Mouse (Mus musculus) C2C12 (cell line): Measurements from ENCODE around the gene Senp3. TPM values are rescaled to one million over a fixed set of nuclear protein-coding genes. Genes with fewer than 3 reads are reported as not detected.
A peak's percentile ranks its signal among the peaks of the same experiment; 100 is the strongest.

Experiments used
- H3K27me3 ChIP-seq: one replicate; pipeline ENCODE4 v1.6.1; 2011; ENCODE audit not compliant: control insufficient read depth, insufficient read depth, insufficient read length
- H3K36me3 ChIP-seq: one replicate; pipeline ENCODE4 v1.6.1; 2011; ENCODE audit not compliant: control insufficient read depth, insufficient read depth
- H3K4me3 ChIP-seq: one replicate; pipeline ENCODE4 v1.5.1; 2011; ENCODE audit warnings: mild to moderate bottlenecking, control low read depth; ENCODE audit not compliant: poor library complexity, insufficient read depth, severe bottlenecking
- H3K79me2 ChIP-seq: one replicate; pipeline ENCODE4 v1.6.1; 2011; ENCODE audit not compliant: control insufficient read depth, insufficient read depth
- H3K79me3 ChIP-seq: one replicate; pipeline ENCODE4 v1.6.1; 2011; ENCODE audit warnings: low read depth, control low read depth
- H3ac ChIP-seq: one replicate; pipeline ENCODE3; 2011; ENCODE audit warnings: low read depth; ENCODE audit not compliant: control insufficient read depth, insufficient read length
- CEBPB ChIP-seq: IDR thresholded peaks from one replicate; pipeline ENCODE4 v1.6.1; 2011; ENCODE audit warnings: low read depth, mild to moderate bottlenecking, control low read depth, moderate library complexity
- CTCF ChIP-seq: IDR thresholded peaks from one replicate; pipeline ENCODE4 v1.5.1; 2011; ENCODE audit not compliant: control insufficient read depth, insufficient read depth, insufficient read length
- FOSL1 ChIP-seq: IDR thresholded peaks from one replicate; pipeline ENCODE4 v1.8.0; 2011; ENCODE audit warnings: mild to moderate bottlenecking, low read length; ENCODE audit not compliant: poor library complexity, insufficient read depth, severe bottlenecking
- MAX ChIP-seq: IDR thresholded peaks from one replicate; pipeline ENCODE4 v1.6.1; 2011; ENCODE audit warnings: mild to moderate bottlenecking, control low read depth
- MYOD1 ChIP-seq: IDR thresholded peaks from one replicate; pipeline ENCODE4 v1.6.1; 2011; ENCODE audit warnings: low read depth; ENCODE audit not compliant: control insufficient read depth, insufficient read length
- MYOG ChIP-seq: IDR thresholded peaks from one replicate; pipeline ENCODE4 v1.6.1; 2011; ENCODE audit not compliant: control insufficient read depth, insufficient read length; ENCODE audit errors: extremely low read depth
- USF1 ChIP-seq: IDR thresholded peaks from one replicate; pipeline ENCODE4 v1.6.1; 2011; ENCODE audit warnings: low read depth, mild to moderate bottlenecking, control low read depth, moderate library complexity
- polyA plus RNA-seq: library from polyadenylated mRNA; unstranded; fragments of >200 nt; fragmentation: generic; extraction: Trizol; gene quantifications from one replicate; pipeline ENCODE4 v1.2.1, GENCODE M21; 2012; ENCODE audit warnings: missing spikeins

The Senp3 gene
- polyA plus RNA-seq, 1 experiment, result 89.0 TPM

DNA sequence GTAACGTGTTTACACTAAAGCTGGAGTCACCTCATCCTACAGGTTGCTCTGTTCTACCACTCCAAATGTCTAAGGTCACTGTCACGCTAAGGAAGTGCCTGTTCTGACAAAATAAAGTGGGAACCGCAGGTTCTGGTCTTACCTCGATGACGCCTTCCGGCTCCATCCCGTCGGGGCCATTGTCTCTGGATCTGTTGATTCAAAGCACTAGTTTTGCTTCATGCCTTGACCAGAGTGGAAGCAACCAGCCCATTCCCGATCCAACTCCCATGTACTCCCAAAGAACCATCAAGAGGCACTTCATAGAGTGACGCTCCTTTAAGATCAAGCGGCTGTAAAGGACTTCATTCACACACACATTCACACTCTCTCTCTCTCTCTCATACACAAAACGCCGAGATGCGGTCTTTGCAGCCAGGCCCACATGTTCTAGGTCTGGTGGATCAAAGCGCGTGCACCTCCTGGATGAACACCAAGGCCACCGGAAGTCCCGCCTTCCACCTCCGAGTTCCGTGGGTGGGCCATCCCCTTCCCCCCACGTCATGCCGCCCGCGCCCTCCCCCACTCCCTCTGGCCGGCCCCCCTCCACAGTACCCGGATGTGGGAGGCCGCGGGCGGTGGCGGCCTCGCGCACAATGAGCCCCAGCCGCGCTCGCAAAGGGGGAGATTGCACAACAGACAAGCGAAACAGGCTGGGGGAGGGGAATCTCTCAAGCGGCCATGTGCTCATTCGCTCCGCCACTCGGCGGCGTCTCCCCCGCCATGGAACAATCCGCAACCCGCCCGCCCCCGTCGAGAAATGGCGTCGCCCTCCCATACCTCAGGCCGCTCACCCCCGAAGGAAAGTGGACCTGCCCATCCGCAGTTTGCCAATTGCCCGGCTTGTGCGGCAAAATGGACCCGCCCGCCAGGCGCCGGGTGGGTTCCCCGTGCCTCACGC lies 10.8 kb downstream of the Senp3 start:
- Histone ChIP-seq H3ac (peak overlapping the region; percentile 99), H3K79me3 (peaks cover 45% of the 10 kb centered on the region), H3K27me3 (no peaks in the 10 kb centered on the region), H3K4me3 (peak overlapping the region; percentile 100), H3K36me3 (peaks cover 77% of the 10 kb centered on the region), H3K79me2 (peaks cover 62% of the 10 kb centered on the region)
- TF ChIP-seq MAX (peak; percentile 76), CEBPB (peak; percentile 96), USF1 (no peak)

DNA sequence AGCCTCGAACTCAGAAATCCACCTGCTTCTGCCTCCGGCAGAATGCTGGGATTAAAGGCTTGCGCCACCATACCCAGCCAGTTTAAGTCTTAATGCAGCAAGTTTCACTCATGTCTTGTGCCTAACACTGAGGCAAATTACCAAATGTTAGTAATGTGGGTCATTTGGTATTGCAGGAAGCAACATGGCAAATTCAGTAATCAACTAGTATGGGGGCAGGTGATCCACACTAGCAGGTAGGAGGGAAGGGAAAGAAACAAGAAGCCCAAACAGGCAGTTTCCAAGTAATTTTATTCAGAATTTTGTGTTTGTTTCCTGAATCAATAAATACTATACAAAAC lies 15.2 kb downstream of the Senp3 start:
- peaks cover 47% of the 10 kb centered on the region for H3K79me2 ChIP-seq
- H3K36me3 ChIP-seq, result peaks cover 62% of the 10 kb centered on the region
- H3K27me3 ChIP-seq, result no peaks in the 10 kb centered on the region
- H3ac ChIP-seq, result no peak overlapping the region
- peaks cover 40% of the 10 kb centered on the region for H3K79me3 ChIP-seq
- no peak for TF ChIP-seq MYOD1
- no peak for TF ChIP-seq USF1
- TF ChIP-seq CEBPB, result no peak
- no peak for TF ChIP-seq MAX
- TF ChIP-seq FOSL1, result no peak
- H3K4me3 ChIP-seq, result no peak overlapping the region

DNA sequence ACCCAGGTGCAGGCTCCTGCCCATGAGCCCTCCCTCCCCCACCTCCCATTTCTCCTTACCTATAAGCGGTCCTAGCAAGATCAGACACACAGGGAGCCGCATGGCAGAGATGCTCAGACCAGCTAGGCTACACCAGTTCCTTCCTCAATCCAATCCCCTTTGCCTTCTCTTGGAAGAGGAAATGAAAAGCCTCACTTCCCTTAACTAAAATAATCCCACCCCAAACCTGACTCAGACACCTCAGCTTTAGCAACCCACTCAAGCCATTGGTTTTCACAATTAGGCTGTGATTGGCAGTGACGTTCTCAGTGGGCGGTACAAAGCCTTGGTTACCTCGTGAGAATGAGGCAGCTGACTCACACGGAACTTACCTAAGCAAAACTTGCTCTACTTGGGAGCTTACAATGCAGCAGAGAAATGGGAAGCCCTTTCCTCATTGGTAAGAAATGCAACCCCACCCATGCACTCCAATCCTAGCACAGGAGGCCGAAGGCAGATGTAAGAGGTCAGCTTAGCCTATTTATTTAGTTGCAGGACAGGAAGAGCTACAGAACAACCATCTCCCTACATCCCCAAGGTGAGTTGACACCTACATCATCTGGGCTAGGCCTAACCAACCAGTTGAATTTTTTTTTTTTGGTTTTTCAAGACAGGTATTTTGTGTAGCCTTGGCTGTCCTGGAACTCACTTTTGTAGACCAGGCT lies 15.8 kb downstream of the Senp3 start, which contains the start of gene Cd68:
Gene Cd68, minus strand, starts transcription at position 193 of the 704 bp plus-strand sequence.
- peaks cover 47% of the 10 kb centered on the region for H3K79me2 ChIP-seq
- H3ac ChIP-seq, result no peak within 1 kb of the TSS
- peaks cover 41% of the 10 kb centered on the region for H3K79me3 ChIP-seq
- H3K36me3 ChIP-seq, result peaks cover 62% of the 10 kb centered on the region
- peak; percentile 12 for TF ChIP-seq MAX
- no peak for TF ChIP-seq CEBPB
- TF ChIP-seq FOSL1, result no peak
- no peak for TF ChIP-seq USF1
- no peak for TF ChIP-seq CTCF
- TF ChIP-seq MYOD1, result no peak
- no peak for TF ChIP-seq MYOG
- no peaks in the 10 kb centered on the region for H3K27me3 ChIP-seq
- H3K4me3 ChIP-seq, result no peak within 1 kb of the TSS

DNA sequence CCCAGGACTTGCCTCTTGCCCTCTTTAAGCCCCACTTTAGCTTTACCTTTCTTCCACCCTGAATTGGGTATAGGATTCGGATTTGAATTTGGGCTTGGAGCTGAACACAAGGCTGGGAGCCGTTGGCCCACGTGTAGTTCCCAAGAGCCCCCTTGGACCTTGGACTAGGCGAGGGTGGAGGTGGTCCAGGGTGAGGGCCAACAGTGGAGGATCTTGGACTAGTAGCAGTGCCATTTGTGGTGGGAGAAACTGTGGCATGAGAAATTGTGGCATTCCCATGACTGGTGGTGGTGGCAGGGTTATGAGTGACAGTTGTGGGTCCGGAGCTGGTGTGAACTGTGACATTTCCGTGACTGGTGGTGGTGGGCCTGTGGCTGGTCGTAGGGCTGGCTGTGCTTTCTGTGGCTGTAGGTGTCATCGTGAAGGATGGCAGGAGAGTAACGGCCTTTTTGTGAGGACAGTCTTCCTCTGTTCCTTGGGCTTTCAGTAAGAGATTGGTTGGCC lies 16.4 kb downstream of the Senp3 start:
- H3ac ChIP-seq, result no peak overlapping the region
- H3K27me3 ChIP-seq, result no peaks in the 10 kb centered on the region
- peaks cover 47% of the 10 kb centered on the region for H3K79me2 ChIP-seq
- H3K36me3 ChIP-seq, result peaks cover 56% of the 10 kb centered on the region
- no peak overlapping the region for H3K4me3 ChIP-seq
- peaks cover 40% of the 10 kb centered on the region for H3K79me3 ChIP-seq
- TF ChIP-seq MAX, result no peak
- TF ChIP-seq CTCF, result no peak
- no peak for TF ChIP-seq USF1
- no peak for TF ChIP-seq MYOD1
- no peak for TF ChIP-seq FOSL1
- TF ChIP-seq CEBPB, result no peak
- TF ChIP-seq MYOG, result no peak

DNA sequence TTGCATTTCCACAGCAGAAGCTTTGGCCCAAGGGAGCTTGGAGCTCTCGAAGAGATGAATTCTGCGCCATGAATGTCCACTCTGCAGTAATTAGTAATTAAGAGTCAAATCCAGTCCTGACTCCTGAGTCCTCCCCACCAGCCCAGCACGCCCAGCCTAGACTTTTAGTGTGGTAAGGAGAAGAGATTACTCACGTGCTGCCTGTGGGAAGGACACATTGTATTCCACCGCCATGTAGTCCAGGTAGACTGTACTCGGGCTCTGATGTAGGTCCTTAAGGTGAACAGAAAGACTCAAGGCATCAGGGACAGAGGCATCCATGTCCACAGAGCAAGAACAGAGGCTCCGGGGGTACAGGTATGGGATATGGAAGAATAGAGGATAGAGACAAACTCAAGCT lies 17.0 kb downstream of the Senp3 start:
- Histone ChIP-seq H3ac (no peak overlapping the region), H3K36me3 (peaks cover 56% of the 10 kb centered on the region), H3K4me3 (no peak overlapping the region), H3K79me3 (peaks cover 36% of the 10 kb centered on the region), H3K27me3 (no peaks in the 10 kb centered on the region), H3K79me2 (peaks cover 47% of the 10 kb centered on the region)
- TF ChIP-seq CEBPB, result no peak
- no peak for TF ChIP-seq MAX
- no peak for TF ChIP-seq MYOD1
- TF ChIP-seq MYOG, result no peak
- no peak for TF ChIP-seq USF1
- no peak for TF ChIP-seq CTCF
- TF ChIP-seq FOSL1, result no peak

DNA sequence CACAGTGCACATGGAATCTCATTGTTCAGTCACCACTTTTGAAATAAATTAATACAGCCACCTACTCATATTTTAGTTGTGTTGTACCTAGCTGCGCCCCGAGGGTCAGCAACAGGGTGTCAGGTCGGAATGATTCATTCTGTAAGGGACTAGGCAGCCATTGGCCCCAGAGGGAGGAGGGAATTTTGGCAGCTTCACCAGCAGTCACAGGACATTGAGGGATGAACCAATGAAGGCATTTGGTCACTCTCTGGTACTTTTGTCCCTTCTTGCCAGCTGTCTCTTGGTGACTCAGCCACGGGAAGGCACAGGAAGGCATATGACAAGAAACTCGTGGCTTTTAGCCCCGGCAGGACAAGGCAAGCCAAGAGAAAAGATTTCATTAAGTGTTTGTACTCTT lies 18.1 kb downstream of the Senp3 start:
- TF ChIP-seq FOSL1, result no peak
- Histone ChIP-seq H3K4me3 (no peak overlapping the region), H3K36me3 (peaks cover 51% of the 10 kb centered on the region), H3K79me2 (peaks cover 39% of the 10 kb centered on the region), H3K27me3 (no peaks in the 10 kb centered on the region), H3K79me3 (peaks cover 26% of the 10 kb centered on the region), H3ac (no peak overlapping the region)
